Mouse (Mus musculus) lung, adult 2 months (tissue): ENCODE measurements around the gene Zfp810.

Source experiments
- CTCF ChIP-seq: fragments of 200-500 bp; IDR thresholded peaks from 2 replicates; pipeline ENCODE4 v1.5.1; 2011; ENCODE audit warnings: mild to moderate bottlenecking, low read length, control low read depth; ENCODE audit not compliant: insufficient read depth
- POLR2A ChIP-seq: fragments of 200-500 bp; IDR thresholded peaks from 2 replicates; pipeline ENCODE4 v1.6.1; 2011; ENCODE audit warnings: low read depth, mild to moderate bottlenecking, control low read depth, low read length, borderline replicate concordance; ENCODE audit errors: extremely low read depth

GRCm38 (mm10) chr9:22340331-22340730 lies 32.9 kb upstream of the Zfp810 start:
- no peak for TF ChIP-seq CTCF
- no peak for TF ChIP-seq POLR2A
